Mouse (Mus musculus) stomach, embryonic 15.5 days (tissue): ENCODE measurements around the gene Usp19. TPM values are rescaled to one million over a fixed set of nuclear protein-coding genes. Genes with fewer than 3 reads are reported as not detected.

Source experiments
- ATAC-seq: fragments of 200-750 bp; cut with Nextera tagmentation; 2 replicates; pipeline ENCODE4 v1.8.0; 2017; ENCODE audit warnings: low read depth, moderate number of reproducible peaks, moderate TSS enrichment; ENCODE audit not compliant: insufficient read depth, low FRiP score
- H3K27ac ChIP-seq: fragments of 300-500 bp; sonication (generic); 2 replicates; pipeline ENCODE4 v1.5.1; 2015; ENCODE audit warnings: mild to moderate bottlenecking, inconsistent platforms
- H3K27me3 ChIP-seq: fragments of 300-500 bp; sonication (generic); replicated peaks from 2 replicates; pipeline ENCODE4 v1.6.1; 2015; ENCODE audit warnings: inconsistent platforms
- H3K36me3 ChIP-seq: fragments of 300-500 bp; sonication (generic); 2 replicates; pipeline ENCODE4 v1.6.1; 2015; ENCODE audit warnings: inconsistent platforms
- H3K4me1 ChIP-seq: fragments of 300-500 bp; sonication (generic); 2 replicates; pipeline ENCODE4 v1.6.1; 2015; ENCODE audit warnings: inconsistent platforms
- H3K4me2 ChIP-seq: fragments of 300-500 bp; sonication (generic); 2 replicates; pipeline ENCODE4 v1.6.1; 2015; ENCODE audit warnings: mild to moderate bottlenecking, inconsistent platforms
- H3K4me3 ChIP-seq: fragments of 300-500 bp; sonication (generic); replicated peaks from 2 replicates; pipeline ENCODE4 v1.5.1; 2015; ENCODE audit warnings: inconsistent platforms
- H3K9ac ChIP-seq: fragments of 300-500 bp; sonication (generic); 2 replicates; pipeline ENCODE4 v1.6.1; 2015; ENCODE audit warnings: inconsistent platforms
- H3K9me3 ChIP-seq: fragments of 300-500 bp; sonication (generic); 2 replicates; pipeline ENCODE4 v1.6.1; 2016; ENCODE audit warnings: inconsistent platforms
- WGBS: fragments of 180-500 bp; shearing (Covaris S2); methylation state at CpG from one replicate; pipeline ENCODE4 v1.1.7; 2015; 5-methylcytosine and 5-hydroxymethylcytosine counted together
- polyA plus RNA-seq: library from polyadenylated mRNA; unstranded; fragments of >200 nt; fragmentation: Nextera tagmentation; extraction: Ambion mirVana; gene quantifications from 2 replicates; pipeline ENCODE4 v1.2.1, GENCODE M21; 2015

Usp19 gene
- polyA plus RNA-seq, 1 experiment from 2014 or later, result 58.8 TPM

- no peaks in the 10 kb centered on the region for H3K27me3 ChIP-seq
- H3K27ac ChIP-seq, result no peak overlapping the region
- no peaks in the 10 kb centered on the region for H3K9me3 ChIP-seq
- H3K9ac ChIP-seq, result no peak overlapping the region
- no peak overlapping the region for H3K4me3 ChIP-seq
- 93% methylated on average over 17 of the region's 17 CpGs for WGBS
- H3K36me3 ChIP-seq, result peaks cover 67% of the 10 kb centered on the region
- ATAC-seq, result no peak
- H3K4me2 ChIP-seq, result no peak overlapping the region
- peaks cover 19% of the 10 kb centered on the region for H3K4me1 ChIP-seq
Measured at GRCm38 (mm10) chr9:108488403-108488802, 2.0 kb upstream of the Usp19 start.

GRCm38 (mm10) chr9:108489215-108489614 is 1.2 kb upstream of the Usp19 start:
- Histone ChIP-seq H3K9me3 (no peaks in the 10 kb centered on the region), H3K4me2 (no peak overlapping the region), H3K27ac (peak overlapping the region; percentile 93; the same call in 1 of the 2 replicates), H3K4me3 (no peak overlapping the region), H3K36me3 (peaks cover 66% of the 10 kb centered on the region), H3K27me3 (no peaks in the 10 kb centered on the region), H3K9ac (no peak overlapping the region), H3K4me1 (peaks cover 19% of the 10 kb centered on the region)
- WGBS, result 95% methylated on average over 20 of the region's 20 CpGs
- ATAC-seq, result no peak

- Histone ChIP-seq H3K36me3 (peaks cover 71% of the 10 kb centered on the region), H3K27ac (peak overlapping the region; percentile 93), H3K9me3 (no peaks in the 10 kb centered on the region), H3K4me1 (peaks cover 19% of the 10 kb centered on the region), H3K27me3 (no peaks in the 10 kb centered on the region), H3K4me2 (peak overlapping the region; percentile 85), H3K4me3 (peak overlapping the region; percentile 70), H3K9ac (no peak overlapping the region)
- no peak for ATAC-seq
- WGBS, result 56% methylated on average over 26 of the region's 26 CpGs
Measured at GRCm38 (mm10) chr9:108489702-108490558, 472 bp upstream of the Usp19 start.

- peak overlapping the region; percentile 85 for H3K4me2 ChIP-seq
- H3K9me3 ChIP-seq, result no peaks in the 10 kb centered on the region
- H3K27ac ChIP-seq, result peak overlapping the region; percentile 93
- H3K27me3 ChIP-seq, result no peaks in the 10 kb centered on the region
- ATAC-seq, result no peak
- peak overlapping the region; percentile 76 for H3K9ac ChIP-seq
- peaks cover 19% of the 10 kb centered on the region for H3K4me1 ChIP-seq
- H3K4me3 ChIP-seq, result peak overlapping the region; percentile 70
- 5% methylated on average over 12 of the region's 12 CpGs for WGBS
- H3K36me3 ChIP-seq, result peaks cover 71% of the 10 kb centered on the region
Measured at GRCm38 (mm10) chr9:108491286-108491580, 831 bp downstream of the Usp19 start.

- Histone ChIP-seq H3K4me1 (peaks cover 19% of the 10 kb centered on the region), H3K9ac (no peak overlapping the region), H3K9me3 (no peaks in the 10 kb centered on the region), H3K27ac (peak overlapping the region; percentile 22; the same call in 1 of the 2 replicates), H3K36me3 (peaks cover 71% of the 10 kb centered on the region), H3K4me3 (peak overlapping the region; percentile 70), H3K4me2 (peak overlapping the region; percentile 85), H3K27me3 (no peaks in the 10 kb centered on the region)
- 78% methylated on average over 16 of the region's 16 CpGs for WGBS
- no peak for ATAC-seq
Measured at GRCm38 (mm10) chr9:108492043-108492750, 1.8 kb downstream of the Usp19 start.

- no peaks in the 10 kb centered on the region for H3K27me3 ChIP-seq
- peaks cover 19% of the 10 kb centered on the region for H3K4me1 ChIP-seq
- H3K27ac ChIP-seq, result no peak overlapping the region
- peaks cover 71% of the 10 kb centered on the region for H3K36me3 ChIP-seq
- WGBS, result 94% methylated on average over 8 of the region's 8 CpGs
- no peak overlapping the region for H3K9ac ChIP-seq
- no peaks in the 10 kb centered on the region for H3K9me3 ChIP-seq
- ATAC-seq, result no peak
- H3K4me2 ChIP-seq, result no peak overlapping the region
- no peak overlapping the region for H3K4me3 ChIP-seq
Measured at GRCm38 (mm10) chr9:108493246-108493645, 2.8 kb downstream of the Usp19 start.

GRCm38 (mm10) chr9:108494146-108494825 is 3.9 kb downstream of the Usp19 start:
- ATAC-seq, result no peak
- H3K9me3 ChIP-seq, result no peaks in the 10 kb centered on the region
- H3K9ac ChIP-seq, result no peak overlapping the region
- whole genome bisulfite sequencing, result 94% methylated on average over 19 of the region's 19 CpGs
- H3K4me2 ChIP-seq, result no peak overlapping the region
- H3K4me1 ChIP-seq, result peaks cover 19% of the 10 kb centered on the region
- peaks cover 71% of the 10 kb centered on the region for H3K36me3 ChIP-seq
- H3K27me3 ChIP-seq, result no peaks in the 10 kb centered on the region
- H3K27ac ChIP-seq, result no peak overlapping the region
- no peak overlapping the region for H3K4me3 ChIP-seq

GRCm38 (mm10) chr9:108494905-108495304 is 4.5 kb downstream of the Usp19 start:
- WGBS, result 82% methylated on average over 10 of the region's 10 CpGs
- Histone ChIP-seq H3K27ac (no peak overlapping the region), H3K9ac (no peak overlapping the region), H3K36me3 (peaks cover 71% of the 10 kb centered on the region), H3K4me3 (no peak overlapping the region), H3K27me3 (no peaks in the 10 kb centered on the region), H3K9me3 (no peaks in the 10 kb centered on the region), H3K4me1 (peaks cover 17% of the 10 kb centered on the region), H3K4me2 (no peak overlapping the region)
- ATAC-seq, result no peak

GRCm38 (mm10) chr9:108499231-108499630 is 8.8 kb downstream of the Usp19 start:
- no peak for ATAC-seq
- H3K36me3 ChIP-seq, result peaks cover 79% of the 10 kb centered on the region
- no peak overlapping the region for H3K27ac ChIP-seq
- H3K4me1 ChIP-seq, result no peaks in the 10 kb centered on the region
- H3K9ac ChIP-seq, result no peak overlapping the region
- H3K9me3 ChIP-seq, result no peaks in the 10 kb centered on the region
- H3K4me2 ChIP-seq, result no peak overlapping the region
- H3K4me3 ChIP-seq, result no peak overlapping the region
- H3K27me3 ChIP-seq, result no peaks in the 10 kb centered on the region
- 94% methylated on average over 7 of the region's 7 CpGs for WGBS

- no peak overlapping the region for H3K4me2 ChIP-seq
- no peak for ATAC-seq
- 94% methylated on average over 15 of the region's 15 CpGs for WGBS
Measured at GRCm38 (mm10) chr9:108499943-108500342, 9.5 kb downstream of the Usp19 start.

GRCm38 (mm10) chr9:108506901-108507300 is 16.5 kb downstream of the Usp19 start:
- H3K27ac ChIP-seq, result peak overlapping the region; percentile 86
- WGBS, result 85% methylated on average over 7 of the region's 7 CpGs
- H3K4me2 ChIP-seq, result peak overlapping the region; percentile 78
- no peak overlapping the region for H3K9ac ChIP-seq
- peaks cover 12% of the 10 kb centered on the region for H3K4me1 ChIP-seq
- H3K27me3 ChIP-seq, result no peaks in the 10 kb centered on the region
- peaks cover 21% of the 10 kb centered on the region for H3K36me3 ChIP-seq
- no peak for ATAC-seq
- no peaks in the 10 kb centered on the region for H3K9me3 ChIP-seq
- H3K4me3 ChIP-seq, result peak overlapping the region; percentile 74

More at GRCm38 (mm10) chr9:108499943-108500342, 9.5 kb downstream of the Usp19 start:
- Histone ChIP-seq H3K27ac (no peak overlapping the region), H3K4me3 (no peak overlapping the region), H3K9me3 (no peaks in the 10 kb centered on the region), H3K27me3 (no peaks in the 10 kb centered on the region), H3K36me3 (peaks cover 71% of the 10 kb centered on the region), H3K9ac (no peak overlapping the region), H3K4me1 (no peaks in the 10 kb centered on the region)
